Mouse (Mus musculus) left cerebral cortex, adult 8-10 months (tissue): ENCODE measurements around the gene Retnlb. TPM values are rescaled to one million over a fixed set of nuclear protein-coding genes. Genes with fewer than 3 reads are reported as not detected.
"Not testable (repeated sequence)": the region's sequence is repeated elsewhere in the genome, so short reads cannot be mapped to it uniquely, and the experiment has no call there.

Experiments
- DNase-seq, 2 experiments: peaks; one replicate each; pipeline ENCODE4 v3.0.0; 2022; ENCODE audit warnings: low spot score in 2 of 2
- total RNA-seq, 4 experiments: library from RNA; stranded (reverse); gene quantifications; 2 replicates each; pipeline ENCODE4 v1.2.4; 2022

Retnlb gene
- total RNA-seq, result not detected

DNA sequence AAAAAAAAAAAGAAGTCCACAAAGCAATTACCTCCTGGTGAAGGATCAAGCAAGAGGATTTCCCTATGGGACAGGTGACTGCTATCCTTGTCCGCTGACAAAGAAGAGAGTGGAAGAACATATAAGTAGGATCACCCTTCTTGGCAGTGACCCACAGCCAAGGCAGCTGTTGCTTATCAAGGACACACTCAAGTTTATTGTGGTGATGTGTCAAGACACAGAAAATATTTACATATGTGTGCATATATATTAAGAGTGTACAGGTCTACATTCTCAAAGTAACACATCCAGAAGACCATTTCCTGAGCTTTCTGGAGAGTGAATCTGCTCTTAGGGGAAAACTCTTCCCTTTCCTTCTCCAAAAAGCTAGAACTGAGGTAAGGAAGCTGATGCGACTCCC lies at the start of gene Retnlb:
Gene Retnlb (plus strand): TSS at position 162 of the 400 bp plus-strand sequence.
- DNase-seq, result no peak

DNA sequence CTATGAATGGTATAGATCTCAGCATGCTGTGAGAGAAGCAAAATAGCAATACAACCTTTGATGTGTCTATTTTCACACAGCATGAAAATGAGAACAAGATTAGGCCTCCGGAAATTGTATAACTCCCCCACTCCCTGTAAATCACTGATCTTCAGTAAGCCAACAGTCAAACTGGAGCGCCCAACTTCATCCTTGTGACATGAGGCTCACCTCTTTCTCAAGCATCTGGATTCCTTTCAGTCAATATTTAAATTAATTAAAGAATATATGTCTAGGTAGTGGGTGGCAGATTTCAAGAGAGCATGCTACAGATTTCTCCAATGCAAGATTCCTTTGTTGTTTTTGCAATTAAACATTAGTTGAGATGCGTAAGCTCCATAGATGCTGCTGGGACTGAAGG lies 47.5 kb upstream of the Retnlb start:
- no peak for DNase-seq

- no peak for DNase-seq
Measured at GRCm38 (mm10) chr16:48771971-48772445, 44.6 kb upstream of the Retnlb start, which contains the start of gene Trat1. Trat1 (minus strand) TSS chr16:48772021.

DNA sequence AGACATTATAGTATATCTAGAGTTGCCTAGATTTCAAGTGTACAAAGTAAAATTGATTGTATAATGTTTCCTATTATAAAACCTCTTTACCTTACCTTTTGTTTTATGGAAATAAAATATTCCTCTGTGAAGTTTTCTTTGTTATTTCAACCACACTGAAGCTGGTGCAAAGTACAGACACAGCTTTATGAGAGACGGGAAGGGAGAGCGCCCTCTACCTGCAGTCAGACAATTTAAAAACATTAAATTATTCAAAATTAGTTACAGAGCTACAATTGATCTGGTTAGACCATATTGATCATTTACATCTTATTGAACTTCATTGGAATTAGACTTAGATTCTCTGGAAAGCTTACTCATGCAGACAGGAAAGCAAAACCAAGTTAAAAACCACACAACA lies 39.4 kb upstream of the Retnlb start:
- no peak for DNase-seq

- DNase-seq, result no peak
Measured at GRCm38 (mm10) chr16:48786258-48786657, 30.4 kb upstream of the Retnlb start.

DNA sequence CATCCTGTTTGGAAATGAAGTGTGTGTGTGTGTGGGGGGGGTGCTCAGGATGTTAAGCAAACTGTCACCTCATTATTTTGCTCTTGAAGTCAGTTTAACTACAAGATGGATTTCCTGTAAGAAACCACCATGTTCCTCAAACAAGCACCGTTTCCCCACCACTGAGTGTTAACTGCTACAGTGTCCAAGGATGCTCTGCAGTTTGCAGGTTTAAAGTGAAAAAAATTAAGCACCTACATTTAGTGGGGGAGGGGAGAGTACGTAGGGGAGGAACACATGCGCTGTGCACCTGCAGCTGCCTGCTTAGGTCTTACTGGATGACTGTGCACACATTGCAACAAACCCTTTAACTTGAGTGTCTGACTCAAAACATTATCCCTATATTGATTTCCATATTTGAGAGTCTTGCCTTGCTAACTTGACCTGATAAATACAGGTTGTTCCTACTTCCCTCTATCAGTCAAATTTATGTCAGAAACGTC lies 27.9 kb upstream of the Retnlb start:
- DNase-seq, result no peak

DNA sequence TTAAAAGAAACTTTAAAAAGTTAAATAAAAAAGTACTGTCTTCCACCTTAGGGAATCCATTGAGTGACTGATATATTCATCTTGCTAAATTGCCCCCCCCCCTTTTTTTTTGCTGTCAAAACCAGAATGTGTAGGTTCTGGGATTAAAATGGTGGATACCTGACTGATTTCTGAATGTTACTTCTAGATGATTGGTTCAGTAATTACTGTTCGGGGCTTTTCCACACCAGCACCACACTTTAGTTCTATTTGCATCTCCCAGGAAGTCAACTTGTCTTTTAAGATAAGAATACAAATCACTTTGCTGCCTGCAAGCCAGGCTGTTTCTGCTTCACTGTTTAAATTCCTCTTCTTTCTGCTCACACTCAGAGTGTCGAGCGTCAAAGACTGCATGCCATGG lies 18.4 kb upstream of the Retnlb start:
- no peak for DNase-seq

- no peak for DNase-seq
Measured at GRCm38 (mm10) chr16:48799470-48799869, 17.2 kb upstream of the Retnlb start.

DNA sequence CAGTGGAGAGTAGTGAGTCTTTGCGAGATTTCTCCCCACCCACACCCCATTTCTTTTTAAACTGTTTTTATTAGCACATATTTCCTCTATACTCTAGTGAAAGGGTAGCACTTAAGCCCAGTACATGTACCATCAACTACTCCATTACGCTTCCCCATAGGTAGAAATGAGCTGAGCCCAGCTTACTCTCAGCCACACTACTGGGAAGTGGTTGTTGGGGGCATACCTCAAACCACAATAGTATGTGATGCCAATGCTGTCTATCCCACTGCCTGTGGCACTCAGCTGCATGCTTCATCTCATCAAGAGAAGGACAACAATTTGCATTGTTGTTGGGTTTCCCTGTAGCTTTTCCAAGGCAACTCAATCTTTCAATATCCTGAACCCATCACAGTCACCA lies 15.8 kb upstream of the Retnlb start:
- no peak for DNase-seq

GRCm38 (mm10) chr16:48805412-48805811 lies 11.2 kb upstream of the Retnlb start:
- no peak for DNase-seq

- no peak for DNase-seq
Measured at GRCm38 (mm10) chr16:48806521-48806920, 10.1 kb upstream of the Retnlb start.

- no peak for DNase-seq
Measured at GRCm38 (mm10) chr16:48809374-48809773, 7.3 kb upstream of the Retnlb start.

DNA sequence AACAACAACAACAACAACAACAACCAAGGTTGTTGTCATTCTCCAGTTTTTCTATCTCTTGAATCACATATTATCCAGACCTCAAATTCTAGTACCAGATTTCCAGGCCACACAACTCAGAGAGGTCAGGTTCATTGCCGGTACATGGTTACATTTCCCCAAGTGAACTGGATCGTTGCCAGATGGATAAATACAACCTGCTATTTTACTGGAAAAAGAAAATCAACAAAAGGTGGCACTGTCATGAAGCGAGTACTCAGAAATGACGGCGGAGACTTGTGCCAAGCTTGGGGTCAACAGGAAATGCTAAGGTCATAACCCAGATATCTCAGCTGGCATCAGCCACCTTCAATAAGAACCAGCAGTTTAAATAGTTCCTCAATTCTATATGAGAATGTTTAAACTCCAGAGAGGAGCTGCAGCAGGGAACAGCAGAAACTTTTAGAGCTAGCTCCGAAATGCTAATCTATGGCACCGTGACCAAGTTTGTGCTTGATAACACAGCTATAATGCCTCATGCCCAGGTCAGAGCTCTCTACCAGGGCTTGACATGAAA lies 4.7 kb upstream of the Retnlb start:
- DNase-seq, result no peak

- no peak for DNase-seq
Measured at GRCm38 (mm10) chr16:48818524-48818923, 1.9 kb downstream of the Retnlb start.

DNA sequence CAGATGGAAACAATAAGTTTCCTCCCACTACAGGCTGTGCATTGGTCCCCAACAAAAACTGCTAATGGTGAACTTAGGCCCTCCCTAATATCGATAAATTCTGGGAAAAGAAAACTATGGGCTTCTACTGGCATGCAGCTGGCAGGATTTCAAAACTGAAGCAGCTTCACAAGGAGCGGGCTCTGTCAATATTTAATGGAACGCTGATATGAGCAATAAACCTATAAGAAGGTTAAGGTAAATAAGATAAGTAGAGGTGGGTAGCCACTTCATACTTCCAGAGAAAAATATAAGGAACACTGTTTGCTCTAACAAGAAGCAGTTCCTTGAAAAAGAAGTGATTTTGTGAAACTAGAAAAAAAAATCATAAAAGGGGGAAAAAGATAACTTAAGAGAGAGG lies 9.8 kb downstream of the Retnlb start:
- DNase-seq, result no peak

DNA sequence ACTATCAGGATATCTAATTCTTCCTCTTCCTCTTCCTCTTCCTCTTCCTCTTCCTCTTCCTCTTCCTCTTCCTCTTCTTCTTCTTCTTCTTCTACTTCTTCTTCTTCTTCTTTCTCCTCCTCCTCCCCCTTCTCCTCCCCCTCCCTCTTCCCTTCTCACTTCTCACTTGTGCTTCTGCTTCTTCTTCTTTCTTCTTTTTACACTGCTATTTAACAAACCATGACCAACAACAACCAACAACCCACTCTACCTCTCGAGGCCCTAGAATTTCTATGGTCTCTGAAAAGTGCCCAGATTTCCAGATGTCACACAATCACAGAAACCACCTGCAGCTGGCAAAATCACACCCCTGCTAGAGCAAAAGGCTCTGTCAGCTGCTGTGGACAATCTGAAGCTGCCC lies 11.0 kb downstream of the Retnlb start:
- DNase-seq, result no peak

GRCm38 (mm10) chr16:48829060-48829459 lies 12.4 kb downstream of the Retnlb start:
- no peak for DNase-seq

- DNase-seq, result no peak
Measured at GRCm38 (mm10) chr16:48832055-48832454, 15.4 kb downstream of the Retnlb start.

GRCm38 (mm10) chr16:48833626-48834025 lies 17.0 kb downstream of the Retnlb start:
- not testable (repeated sequence) for DNase-seq

- DNase-seq, result no peak
Measured at GRCm38 (mm10) chr16:48842266-48842665, 25.6 kb downstream of the Retnlb start, which contains the start of gene Retnla. Retnla (plus strand) TSS chr16:48842551.

DNA sequence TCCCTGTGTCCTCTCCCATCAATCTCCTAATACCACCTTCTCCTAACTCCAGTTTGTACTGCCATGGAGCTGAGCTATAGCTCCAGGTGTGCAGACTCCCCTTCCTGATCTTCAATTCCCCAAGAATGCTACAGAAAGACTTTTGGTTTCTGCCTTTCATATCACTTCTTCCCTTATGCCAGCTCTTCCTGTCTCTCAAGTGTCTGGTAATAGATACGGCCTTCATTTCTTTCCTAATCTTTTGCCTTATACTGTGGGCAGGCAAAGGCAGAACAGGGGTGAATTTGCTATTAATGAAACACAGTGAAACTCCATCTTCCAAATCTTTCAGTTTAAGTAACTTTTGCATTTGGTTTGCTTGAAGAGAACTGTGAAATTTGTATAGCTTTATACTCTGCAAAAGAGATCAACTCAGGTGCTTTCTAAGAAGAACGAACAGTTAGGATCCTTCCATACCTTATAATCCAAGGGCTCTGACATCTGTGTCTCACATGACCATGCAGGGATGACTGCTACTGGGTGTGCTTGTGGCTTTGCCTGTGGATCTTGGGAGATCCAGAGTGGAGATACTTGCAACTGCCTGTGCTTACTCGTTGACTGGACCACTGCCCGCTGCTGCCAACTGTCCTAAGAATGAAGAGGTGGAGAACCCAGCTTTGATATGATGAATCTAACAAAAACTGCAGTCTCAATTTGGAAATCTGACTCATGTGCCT lies 27.2 kb downstream of the Retnlb start:
- peak in 1 of 2 experiments; percentile 6 for DNase-seq

- DNase-seq, result not testable (repeated sequence)
Measured at GRCm38 (mm10) chr16:48865004-48865403, 48.3 kb downstream of the Retnlb start.

- no peak for DNase-seq
Measured at GRCm38 (mm10) chr16:48867690-48868089, 51.0 kb downstream of the Retnlb start.
